Mouse (Mus musculus): ENCODE measurements at regions not wholly inside any gene's neighbourhood (a gene's known extent, or its start where the extent isn't known, plus 50 kb on each side); places are given as distances from the start of the nearest gene placed in this dataset.
"Not testable (repeated sequence)": the region's sequence is repeated elsewhere in the genome, so short reads cannot be mapped to it uniquely, and the experiment has no call there.

GRCm38 (mm10) chr10:9459145-9459544, 215.9 kb downstream of the Samd5 start:
- no peak for DNase-seq

- no peak for DNase-seq
Observed at GRCm38 (mm10) chr10:9458466-9458865, 216.5 kb downstream of the Samd5 start.

- no peak for DNase-seq
Observed at GRCm38 (mm10) chr10:9457222-9457621, 217.8 kb downstream of the Samd5 start.

- no peak for DNase-seq
Observed at GRCm38 (mm10) chr10:9439072-9439471, 235.9 kb downstream of the Samd5 start.

GRCm38 (mm10) chr10:9438366-9438765, 236.6 kb downstream of the Samd5 start:
- DNase-seq: no peak

- no peak for DNase-seq
Observed at GRCm38 (mm10) chr10:9429085-9429484, 245.9 kb downstream of the Samd5 start.

GRCm38 (mm10) chr10:9420741-9421140, 254.3 kb downstream of the Samd5 start:
- DNase-seq: no peak

GRCm38 (mm10) chr10:9416685-9417084, 258.3 kb downstream of the Samd5 start:
- no peak for DNase-seq

- no peak for DNase-seq
Observed at GRCm38 (mm10) chr10:9406101-9406500, 268.9 kb downstream of the Samd5 start.

GRCm38 (mm10) chr10:9405417-9405816, 269.6 kb downstream of the Samd5 start:
- no peak for DNase-seq

- DNase-seq: no peak
Observed at GRCm38 (mm10) chr10:9404963-9405362, 270.0 kb downstream of the Samd5 start.

- DNase-seq: no peak
Observed at GRCm38 (mm10) chr10:9400911-9401617, 273.9 kb downstream of the Samd5 start.

- DNase-seq: no peak
Observed at GRCm38 (mm10) chr10:9377440-9378101, 297.4 kb downstream of the Samd5 start.

- no peak for DNase-seq
Observed at GRCm38 (mm10) chr10:9362306-9362865, 312.6 kb downstream of the Samd5 start.

GRCm38 (mm10) chr10:9338207-9338801, 336.7 kb downstream of the Samd5 start:
- no peak for DNase-seq

- no peak for DNase-seq
Observed at GRCm38 (mm10) chr10:9334245-9334845, 340.7 kb downstream of the Samd5 start.

- no peak for DNase-seq
Observed at GRCm38 (mm10) chr10:9331694-9332093, 343.3 kb downstream of the Samd5 start.

GRCm38 (mm10) chr10:9328324-9328723, 346.7 kb downstream of the Samd5 start:
- no peak for DNase-seq

- not testable (repeated sequence) for DNase-seq
Observed at GRCm38 (mm10) chr10:9327881-9328280, 347.1 kb downstream of the Samd5 start.

GRCm38 (mm10) chr10:9312326-9312725, 362.7 kb downstream of the Samd5 start:
- no peak for DNase-seq

- DNase-seq: no peak
Observed at GRCm38 (mm10) chr10:9310346-9310745, 364.7 kb downstream of the Samd5 start.

- no peak for DNase-seq
Observed at GRCm38 (mm10) chr10:9296055-9296454, 379.0 kb downstream of the Samd5 start.

- DNase-seq: no peak
Observed at GRCm38 (mm10) chr10:9295269-9295668, 379.7 kb downstream of the Samd5 start.

Data from liver (tissue).